Mouse (Mus musculus) lung, embryonic 16.5 days (tissue): ENCODE data around the gene Col4a3. TPM values are rescaled to one million over a fixed set of nuclear protein-coding genes. Genes with fewer than 3 reads are reported as not detected.

Experiments used
- ATAC-seq: fragments of 200-750 bp; cut with Nextera tagmentation; 2 replicates; pipeline ENCODE4 v1.8.0; 2017; ENCODE audit warnings: low read depth, mild to moderate bottlenecking, moderate library complexity
- H3K27ac ChIP-seq: fragments of 300-500 bp; sonication (generic); 2 replicates; pipeline ENCODE4 v1.5.1; 2014; ENCODE audit warnings: mild to moderate bottlenecking, control low read depth, low read length
- H3K27me3 ChIP-seq: fragments of 300-500 bp; sonication (generic); 2 replicates; pipeline ENCODE4 v1.6.1; 2014; ENCODE audit warnings: low read depth, low read length, mixed read lengths; ENCODE audit not compliant: control insufficient read depth, insufficient read depth
- H3K36me3 ChIP-seq: fragments of 300-500 bp; sonication (generic); 2 replicates; pipeline ENCODE4 v1.6.1; 2014; ENCODE audit warnings: low read length; ENCODE audit not compliant: control insufficient read depth, insufficient read depth
- H3K4me1 ChIP-seq: fragments of 300-500 bp; sonication (generic); replicated peaks from 2 replicates; pipeline ENCODE4 v1.6.1; 2014; ENCODE audit warnings: low read length, mixed read lengths; ENCODE audit not compliant: control insufficient read depth, insufficient read depth
- H3K4me2 ChIP-seq: fragments of 300-500 bp; sonication (generic); 2 replicates; pipeline ENCODE4 v1.6.1; 2014; ENCODE audit warnings: low read depth, low read length, control low read depth
- H3K4me3 ChIP-seq: fragments of 300-500 bp; sonication (generic); 2 replicates; pipeline ENCODE4 v1.5.1; 2014; ENCODE audit warnings: mild to moderate bottlenecking, low read length, control low read depth
- H3K9ac ChIP-seq: fragments of 300-500 bp; sonication (generic); 2 replicates; pipeline ENCODE4 v1.6.1; 2014; ENCODE audit warnings: low read length, control low read depth
- H3K9me3 ChIP-seq: fragments of 300-500 bp; sonication (generic); 2 replicates; pipeline ENCODE4 v1.6.1; 2016; ENCODE audit warnings: low read length; ENCODE audit not compliant: control insufficient read depth
- WGBS: fragments of 180-500 bp; shearing (Covaris S2); extraction: QIAGEN DNeasy Blood & Tissue Kit; methylation state at CpG from one replicate; pipeline ENCODE4 v1.1.7; 2014; 5-methylcytosine and 5-hydroxymethylcytosine counted together
- polyA plus RNA-seq: library from polyadenylated mRNA; unstranded; fragments of >200 nt; fragmentation: Nextera tagmentation; extraction: Ambion mirVana; gene quantifications from 2 replicates; pipeline ENCODE4 v1.2.1, GENCODE M21; 2015

Gene Col4a3
- polyA plus RNA-seq, 1 experiment from 2014 or later, result 7.0 TPM

DNA sequence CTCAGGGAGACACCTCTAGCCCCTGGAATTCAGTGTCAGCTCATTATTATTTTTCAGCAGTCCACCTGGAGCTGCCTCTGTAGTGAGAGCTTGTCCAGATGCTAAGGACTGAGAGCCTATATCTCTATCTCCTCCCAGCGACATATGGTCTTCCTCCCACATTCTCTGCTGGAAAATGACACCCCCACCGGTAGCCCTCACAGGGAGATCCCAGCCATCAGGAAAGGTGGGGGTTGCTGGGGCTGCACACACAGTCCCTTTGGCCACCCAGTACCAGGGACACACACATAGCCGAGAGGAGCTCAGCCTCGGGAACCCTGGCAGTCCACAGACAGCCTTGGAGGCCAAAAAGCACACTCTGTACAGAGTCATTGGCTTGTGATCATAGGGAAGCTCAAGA is 26.5 kb upstream of the Col4a3 start:
- H3K4me3 ChIP-seq, result no peak overlapping the region
- ATAC-seq, result no peak
- H3K9me3 ChIP-seq, result 0 out of 2 replicates have a peak, but pooled peaks cover 2% of the 10 kb centered on the region
- no peaks in the 10 kb centered on the region for H3K4me1 ChIP-seq
- no peaks in the 10 kb centered on the region for H3K36me3 ChIP-seq
- H3K9ac ChIP-seq, result no peak overlapping the region
- 56% methylated on average over 4 of the region's 4 CpGs for WGBS
- H3K4me2 ChIP-seq, result no peak overlapping the region
- no peak overlapping the region for H3K27ac ChIP-seq
- H3K27me3 ChIP-seq, result no peaks in the 10 kb centered on the region

DNA sequence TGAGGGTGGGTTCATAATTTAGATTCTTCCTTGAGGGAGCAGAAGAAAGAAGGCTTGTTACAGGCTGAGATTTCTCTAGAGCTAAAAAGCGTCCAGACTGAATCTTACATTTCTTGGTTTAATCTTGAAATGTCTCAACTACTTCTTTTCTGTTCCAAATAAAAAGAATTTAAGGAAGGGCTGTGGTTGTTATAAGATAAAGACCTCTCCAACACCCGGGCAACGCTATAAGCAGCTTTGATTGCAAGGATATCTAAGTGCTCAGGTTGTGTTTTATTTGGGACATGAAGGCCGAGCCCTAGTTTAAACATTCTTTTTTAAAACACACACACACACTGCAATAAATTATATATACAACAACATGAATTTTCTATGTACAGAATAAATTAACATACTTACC is 17.3 kb upstream of the Col4a3 start:
- WGBS, result 59% methylated on average over 4 of the region's 4 CpGs
- no peaks in the 10 kb centered on the region for H3K4me1 ChIP-seq
- no peak overlapping the region for H3K27ac ChIP-seq
- no peak for ATAC-seq
- H3K4me3 ChIP-seq, result no peak overlapping the region
- no peaks in the 10 kb centered on the region for H3K36me3 ChIP-seq
- H3K4me2 ChIP-seq, result no peak overlapping the region
- H3K27me3 ChIP-seq, result no peaks in the 10 kb centered on the region
- no peak overlapping the region for H3K9ac ChIP-seq
- no peaks in the 10 kb centered on the region for H3K9me3 ChIP-seq

DNA sequence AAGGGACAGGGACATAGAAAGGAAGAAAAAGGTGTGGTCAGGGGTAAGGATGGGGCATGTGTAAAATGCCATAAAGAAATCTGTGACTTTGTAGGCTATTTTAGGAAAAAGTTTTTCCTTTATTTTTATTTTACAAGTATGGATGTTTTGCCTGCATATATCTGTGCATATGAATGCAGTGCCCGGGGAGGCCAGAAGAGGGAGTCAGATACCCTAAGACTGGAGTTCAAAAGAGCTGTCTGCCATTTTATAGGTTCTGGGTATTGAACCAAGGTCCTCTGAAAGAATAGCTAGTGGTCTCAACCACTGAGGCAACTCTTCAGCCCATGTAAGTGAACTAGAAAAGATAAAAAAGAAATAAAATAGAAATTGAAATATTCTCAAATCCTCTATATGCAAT is 15.0 kb upstream of the Col4a3 start:
- Histone ChIP-seq H3K4me3 (no peak overlapping the region), H3K9me3 (no peaks in the 10 kb centered on the region), H3K4me1 (no peaks in the 10 kb centered on the region), H3K4me2 (no peak overlapping the region), H3K27me3 (no peaks in the 10 kb centered on the region), H3K36me3 (no peaks in the 10 kb centered on the region), H3K27ac (no peak overlapping the region), H3K9ac (no peak overlapping the region)
- 64% methylated on average over 1 of the region's 1 CpGs for WGBS
- ATAC-seq, result no peak

- Histone ChIP-seq H3K36me3 (no peaks in the 10 kb centered on the region), H3K4me1 (peaks cover 2% of the 10 kb centered on the region; the same call in 1 of the 2 replicates), H3K9ac (no peak overlapping the region), H3K4me2 (no peak overlapping the region), H3K27me3 (no peaks in the 10 kb centered on the region), H3K27ac (no peak overlapping the region), H3K9me3 (no peaks in the 10 kb centered on the region), H3K4me3 (no peak overlapping the region)
- ATAC-seq, result no peak
- 83% methylated on average over 3 of the region's 3 CpGs for WGBS
These were observed 11.0 kb upstream of the Col4a3 start for GRCm38 (mm10) chr1:82575681-82576080.

DNA sequence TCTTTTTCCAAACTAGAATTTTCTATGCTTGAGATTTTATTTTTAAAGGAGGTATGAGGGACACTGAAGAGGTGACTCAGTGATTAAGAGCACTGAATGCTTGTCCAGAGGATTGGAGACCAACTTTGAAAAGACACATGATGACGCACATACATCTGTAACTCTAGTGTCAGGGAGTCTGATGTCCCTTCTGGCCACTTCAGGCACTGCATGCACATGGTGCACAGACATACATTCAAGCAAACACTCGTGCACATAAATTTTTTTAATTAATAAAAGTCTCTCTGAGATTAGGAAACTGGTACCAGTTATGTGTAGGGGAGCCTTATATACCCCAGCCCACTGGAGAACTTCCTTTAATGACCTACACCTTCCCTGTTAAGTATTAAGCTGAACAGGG is 10.5 kb upstream of the Col4a3 start:
- Histone ChIP-seq H3K36me3 (no peaks in the 10 kb centered on the region), H3K4me2 (no peak overlapping the region), H3K27me3 (no peaks in the 10 kb centered on the region), H3K4me3 (no peak overlapping the region), H3K9me3 (no peaks in the 10 kb centered on the region), H3K27ac (no peak overlapping the region), H3K4me1 (peaks cover 2% of the 10 kb centered on the region; the same call in 1 of the 2 replicates), H3K9ac (no peak overlapping the region)
- WGBS, result 79% methylated on average over 2 of the region's 2 CpGs
- ATAC-seq, result no peak

GRCm38 (mm10) chr1:82577339-82577738 is 9.4 kb upstream of the Col4a3 start:
- no peaks in the 10 kb centered on the region for H3K36me3 ChIP-seq
- H3K4me3 ChIP-seq, result no peak overlapping the region
- 0 out of 2 replicates have a peak overlapping the region, but pooled peaks have one; percentile 11 for H3K4me2 ChIP-seq
- no peaks in the 10 kb centered on the region for H3K9me3 ChIP-seq
- H3K9ac ChIP-seq, result no peak overlapping the region
- no peaks in the 10 kb centered on the region for H3K27me3 ChIP-seq
- WGBS, result 61% methylated on average over 10 of the region's 10 CpGs
- ATAC-seq, result peak; percentile 36
- H3K27ac ChIP-seq, result peak overlapping the region; percentile 55
- H3K4me1 ChIP-seq, result peaks cover 6% of the 10 kb centered on the region; the same call in 1 of the 2 replicates

GRCm38 (mm10) chr1:82577915-82578314 is 8.8 kb upstream of the Col4a3 start:
- peak; percentile 97 for ATAC-seq
- peak overlapping the region; percentile 15 for H3K27ac ChIP-seq
- no peak overlapping the region for H3K4me3 ChIP-seq

DNA sequence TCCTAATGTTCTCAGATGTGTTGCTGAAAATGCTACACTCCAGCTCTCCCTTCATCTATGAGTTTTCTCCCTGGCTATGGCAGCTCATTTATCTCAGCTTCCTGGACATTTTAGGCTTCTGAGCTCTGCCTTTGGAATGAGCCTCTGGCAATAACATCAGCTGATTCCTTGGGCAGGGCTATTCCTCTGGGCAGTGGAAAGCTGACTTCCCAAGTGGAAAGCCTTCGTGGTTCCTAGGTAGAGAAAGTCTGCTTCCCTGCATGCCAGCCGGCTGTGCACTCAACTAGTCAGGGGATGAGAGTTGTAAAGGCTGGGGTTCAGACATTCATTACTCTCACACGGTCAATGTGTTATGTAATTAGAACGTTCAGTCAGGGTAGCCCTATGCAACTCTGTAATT is 8.4 kb upstream of the Col4a3 start:
- no peaks in the 10 kb centered on the region for H3K9me3 ChIP-seq
- 29% methylated on average over 4 of the region's 4 CpGs for WGBS
- no peak overlapping the region for H3K4me3 ChIP-seq
- no peak overlapping the region for H3K9ac ChIP-seq
- H3K4me2 ChIP-seq, result no peak overlapping the region
- no peaks in the 10 kb centered on the region for H3K27me3 ChIP-seq
- peak; percentile 32 for ATAC-seq
- H3K4me1 ChIP-seq, result peaks cover 6% of the 10 kb centered on the region; the same call in 1 of the 2 replicates
- peak overlapping the region; percentile 15 for H3K27ac ChIP-seq
- H3K36me3 ChIP-seq, result no peaks in the 10 kb centered on the region

More at GRCm38 (mm10) chr1:82577915-82578314, 8.8 kb upstream of the Col4a3 start:
- Histone ChIP-seq H3K9ac (no peak overlapping the region), H3K9me3 (no peaks in the 10 kb centered on the region), H3K4me2 (0 out of 2 replicates have a peak overlapping the region, but pooled peaks have one; percentile 11), H3K4me1 (peaks cover 6% of the 10 kb centered on the region; the same call in 1 of the 2 replicates), H3K36me3 (no peaks in the 10 kb centered on the region), H3K27me3 (no peaks in the 10 kb centered on the region)
- WGBS, result 29% methylated on average over 3 of the region's 3 CpGs

DNA sequence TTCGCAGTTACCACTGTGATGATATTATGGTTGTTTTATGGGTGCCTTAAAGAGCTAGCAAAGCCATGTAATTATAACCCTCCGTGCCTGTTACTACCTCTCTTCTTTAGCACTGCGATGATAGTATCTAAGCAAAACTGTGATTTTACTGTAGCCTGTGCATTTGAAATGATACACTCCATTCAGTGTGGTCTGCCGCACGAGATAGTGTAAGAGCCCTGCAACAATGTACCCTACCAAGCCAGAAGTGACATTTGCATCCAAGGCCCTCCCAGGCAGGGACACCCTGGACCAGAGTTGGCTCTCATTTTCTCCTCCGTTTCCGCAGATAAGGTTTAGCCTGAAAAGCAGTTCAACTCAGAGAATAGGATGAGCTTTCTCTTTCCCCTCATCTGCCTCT is 740 bp upstream of the Col4a3 start:
- Histone ChIP-seq H3K4me1 (peaks cover 9% of the 10 kb centered on the region; the same call in 1 of the 2 replicates), H3K9me3 (no peaks in the 10 kb centered on the region), H3K27ac (no peak overlapping the region), H3K36me3 (no peaks in the 10 kb centered on the region), H3K9ac (no peak overlapping the region), H3K4me2 (peak overlapping the region; percentile 86), H3K4me3 (peak overlapping the region; percentile 59), H3K27me3 (no peaks in the 10 kb centered on the region)
- peak; percentile 21; the same call in 1 of the 2 replicates for ATAC-seq
- 68% methylated on average over 7 of the region's 7 CpGs for WGBS

DNA sequence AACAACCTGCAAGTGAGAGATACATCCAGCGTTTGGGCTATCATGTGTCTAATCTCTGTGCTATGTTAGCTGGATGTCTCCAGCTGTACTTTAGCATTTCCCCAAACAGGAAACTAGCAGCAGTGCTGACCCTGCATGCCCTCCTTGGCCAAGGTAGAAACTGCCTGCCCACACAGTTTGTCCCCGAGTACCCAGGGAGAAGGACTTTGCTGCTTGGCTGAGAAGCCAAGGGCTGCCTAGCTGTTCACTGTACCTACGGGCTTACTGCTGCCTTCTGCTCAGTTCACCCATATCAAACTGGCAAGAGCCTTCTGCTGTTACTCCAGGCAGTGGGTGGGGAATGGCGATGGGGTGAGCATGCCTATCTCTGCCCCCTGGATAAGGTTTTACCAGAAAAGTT is 3.5 kb downstream of the Col4a3 start:
- no peak overlapping the region for H3K4me2 ChIP-seq
- no peaks in the 10 kb centered on the region for H3K27me3 ChIP-seq
- 49% methylated on average over 4 of the region's 4 CpGs for WGBS
- no peak overlapping the region for H3K4me3 ChIP-seq
- no peak overlapping the region for H3K27ac ChIP-seq
- no peak; the same call in 1 of the 2 replicates for ATAC-seq
- H3K36me3 ChIP-seq, result no peaks in the 10 kb centered on the region
- H3K9me3 ChIP-seq, result no peaks in the 10 kb centered on the region
- H3K9ac ChIP-seq, result no peak overlapping the region
- H3K4me1 ChIP-seq, result 0 out of 2 replicates have a peak, but pooled peaks cover 5% of the 10 kb centered on the region
